Mouse (Mus musculus): ENCODE measurements around the gene Ccdc149. TPM values are rescaled to one million over a fixed set of nuclear protein-coding genes. Genes with fewer than 3 reads are reported as not detected.

Ccdc149 gene
- polyA plus RNA-seq, 1 experiment from 2014 or later = 0.89 TPM

DNA sequence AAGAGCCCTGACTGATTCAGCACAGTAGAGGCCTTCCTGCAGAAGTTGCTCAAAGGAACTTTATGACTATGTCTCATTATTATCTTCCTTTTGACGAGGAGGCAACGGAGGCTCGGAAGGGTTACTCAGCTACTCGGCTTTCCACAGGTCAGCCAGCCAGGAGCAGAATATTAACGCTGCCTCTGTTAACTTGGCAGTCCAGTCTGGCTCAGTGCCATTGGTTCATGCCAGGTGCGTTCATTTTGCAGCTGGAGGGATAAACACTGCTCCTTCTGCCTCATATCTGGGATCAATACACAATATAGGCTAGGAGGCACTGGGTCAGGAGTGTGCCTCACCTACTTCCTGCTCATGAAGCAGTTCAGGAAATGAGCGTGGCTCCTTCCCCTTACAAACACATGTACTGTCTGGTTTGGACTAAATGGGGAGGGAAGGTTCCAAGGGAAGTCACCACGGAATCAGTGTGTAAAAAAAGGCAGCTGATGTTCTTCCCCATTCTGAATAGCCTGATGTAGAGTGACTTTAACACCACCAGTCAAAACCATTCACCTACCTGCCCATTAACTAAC, 40.0 kb downstream of the Ccdc149 start:
- no peak for DNase-seq
- Histone ChIP-seq H3K4me2 (ENCODE audit: low read depth, low read length) (no peak overlapping the region), H3K27ac (ENCODE audit: low read depth) (no peak overlapping the region), H3K4me3 (ENCODE audit: low read depth, low read length) (no peak overlapping the region), H3K27me3 (ENCODE audit: insufficient read depth, low read length) (no peaks in the 10 kb centered on the region), H3K4me1 (ENCODE audit: insufficient read depth) (no peaks in the 10 kb centered on the region), H3K36me3 (replicated peaks; ENCODE audit: insufficient read depth, low read length) (no peaks in the 10 kb centered on the region), H3K9ac (replicated peaks) (no peak overlapping the region), H3K9me3 (ENCODE audit: low read length) (no peaks in the 10 kb centered on the region)
- TF ChIP-seq EP300 (IDR thresholded peaks at IDR 0.05; ENCODE audit: low read depth) = no peak
- no peak for TF ChIP-seq CTCF (IDR thresholded peaks at IDR 0.05; ENCODE audit: low read depth)
- no peak for ATAC-seq
- 51% methylated on average over 8 of the region's 8 CpGs for WGBS (ENCODE audit: insufficient replicate concordance)

DNA sequence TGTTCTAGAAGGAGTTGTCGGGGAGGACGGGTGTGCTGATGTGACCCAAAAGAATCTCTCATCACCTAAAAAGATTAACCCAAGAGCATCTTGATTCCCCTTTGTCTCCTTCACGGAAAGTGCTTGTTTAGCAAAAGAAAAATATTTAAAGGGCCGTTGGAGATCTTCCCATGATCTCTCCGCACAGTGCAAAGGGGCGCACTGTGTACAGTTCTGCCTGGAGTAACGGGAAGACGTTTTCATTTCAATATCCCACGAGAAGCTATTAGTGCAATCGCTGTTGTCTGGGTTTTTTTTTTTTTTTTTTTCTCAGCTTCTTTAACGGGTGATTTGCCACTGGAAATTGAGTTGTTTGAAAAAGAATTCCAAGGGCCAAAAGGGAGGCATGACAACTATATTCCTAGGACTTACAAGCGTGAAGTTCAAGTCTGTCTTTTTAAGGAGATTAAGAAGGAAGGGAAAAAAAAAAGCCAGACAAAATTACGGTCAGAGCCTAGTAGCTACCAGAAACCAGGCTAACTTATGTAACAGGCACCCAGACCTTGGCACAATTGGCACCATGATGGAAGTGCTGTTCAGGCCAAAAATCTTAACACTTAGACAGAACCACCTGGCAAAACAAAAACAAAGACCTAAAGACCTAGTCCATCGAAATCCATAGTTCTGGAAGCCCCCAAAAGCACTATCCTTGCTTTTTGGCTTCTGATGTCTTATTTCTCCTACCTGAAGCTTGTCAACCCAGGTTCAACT, 41.4 kb downstream of the Ccdc149 start:
- Histone ChIP-seq H3K27ac (ENCODE audit: low read depth) (no peak overlapping the region), H3K4me1 (ENCODE audit: insufficient read depth) (no peaks in the 10 kb centered on the region), H3K27me3 (ENCODE audit: insufficient read depth, low read length) (no peaks in the 10 kb centered on the region), H3K9me3 (ENCODE audit: low read length) (no peaks in the 10 kb centered on the region), H3K9ac (replicated peaks) (no peak overlapping the region), H3K4me3 (ENCODE audit: low read depth, low read length) (no peak overlapping the region), H3K36me3 (replicated peaks; ENCODE audit: insufficient read depth, low read length) (no peaks in the 10 kb centered on the region), H3K4me2 (ENCODE audit: low read depth, low read length) (no peak overlapping the region)
- WGBS (ENCODE audit: insufficient replicate concordance) = 78% methylated on average over 14 of the region's 14 CpGs
- TF ChIP-seq EP300 (IDR thresholded peaks at IDR 0.05; ENCODE audit: low read depth) (no peak), CTCF (IDR thresholded peaks at IDR 0.05; ENCODE audit: low read depth) (no peak)
- ATAC-seq (no peak), DNase-seq (no peak)

DNA sequence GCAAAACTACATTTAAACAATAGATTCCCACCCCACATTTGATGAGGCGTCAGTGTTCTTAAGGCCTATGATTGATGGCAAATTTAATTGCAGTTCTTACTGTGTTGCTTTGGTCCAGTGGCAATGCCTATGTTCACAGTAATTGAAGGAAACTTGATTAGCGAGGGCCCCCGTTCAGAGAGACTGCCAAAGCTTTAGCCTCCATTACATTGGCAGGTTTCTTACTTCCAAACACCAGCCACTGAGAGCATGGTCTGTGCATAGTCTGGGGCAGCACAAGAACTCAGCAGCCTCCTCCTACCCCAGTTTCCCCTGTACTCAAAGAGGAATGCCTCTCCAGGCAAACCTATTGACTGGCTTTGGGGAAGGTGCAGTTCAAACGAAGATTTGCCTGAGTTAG, 42.7 kb downstream of the Ccdc149 start:
- Histone ChIP-seq H3K36me3 (replicated peaks; ENCODE audit: insufficient read depth, low read length) (no peaks in the 10 kb centered on the region), H3K9me3 (ENCODE audit: low read length) (no peaks in the 10 kb centered on the region), H3K4me2 (ENCODE audit: low read depth, low read length) (no peak overlapping the region), H3K4me1 (ENCODE audit: insufficient read depth) (no peaks in the 10 kb centered on the region), H3K4me3 (ENCODE audit: low read depth, low read length) (no peak overlapping the region), H3K9ac (replicated peaks) (no peak overlapping the region), H3K27ac (ENCODE audit: low read depth) (no peak overlapping the region), H3K27me3 (ENCODE audit: insufficient read depth, low read length) (no peaks in the 10 kb centered on the region)
- DNase-seq (no peak), ATAC-seq (no peak)
- WGBS (ENCODE audit: insufficient replicate concordance) = 65% methylated on average over 4 of the region's 4 CpGs
- TF ChIP-seq EP300 (IDR thresholded peaks at IDR 0.05; ENCODE audit: low read depth) (no peak), CTCF (IDR thresholded peaks at IDR 0.05; ENCODE audit: low read depth) (no peak)

DNA sequence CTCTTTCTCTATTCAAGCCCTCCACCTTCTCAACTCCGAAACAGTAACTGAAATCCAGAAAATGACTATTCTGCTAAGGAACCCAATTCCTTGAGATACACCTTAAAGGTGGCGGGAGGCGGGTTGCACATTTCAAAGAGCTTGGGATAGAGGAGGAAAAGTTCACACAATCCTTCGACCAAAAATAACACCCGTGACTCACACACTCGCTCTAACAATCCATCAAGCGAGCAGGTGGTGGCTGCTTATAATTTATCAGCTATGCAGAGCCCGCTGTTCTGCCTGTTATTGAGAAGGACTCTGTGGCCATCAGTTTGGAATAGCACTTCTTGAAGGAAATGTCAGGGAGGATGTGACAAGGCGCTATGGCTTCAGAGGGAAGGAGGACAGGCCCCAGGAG, 45.5 kb downstream of the Ccdc149 start:
- no peak for DNase-seq
- Histone ChIP-seq H3K4me2 (ENCODE audit: low read depth, low read length) (no peak overlapping the region), H3K27me3 (ENCODE audit: insufficient read depth, low read length) (no peaks in the 10 kb centered on the region), H3K36me3 (replicated peaks; ENCODE audit: insufficient read depth, low read length) (no peaks in the 10 kb centered on the region), H3K4me3 (ENCODE audit: low read depth, low read length) (no peak overlapping the region), H3K27ac (ENCODE audit: low read depth) (no peak overlapping the region), H3K4me1 (ENCODE audit: insufficient read depth) (no peaks in the 10 kb centered on the region), H3K9me3 (ENCODE audit: low read length) (no peaks in the 10 kb centered on the region), H3K9ac (replicated peaks) (no peak overlapping the region)
- no peak for ATAC-seq
- WGBS (ENCODE audit: insufficient replicate concordance) = 79% methylated on average over 9 of the region's 9 CpGs
- TF ChIP-seq EP300 (IDR thresholded peaks at IDR 0.05; ENCODE audit: low read depth) = no peak

DNA sequence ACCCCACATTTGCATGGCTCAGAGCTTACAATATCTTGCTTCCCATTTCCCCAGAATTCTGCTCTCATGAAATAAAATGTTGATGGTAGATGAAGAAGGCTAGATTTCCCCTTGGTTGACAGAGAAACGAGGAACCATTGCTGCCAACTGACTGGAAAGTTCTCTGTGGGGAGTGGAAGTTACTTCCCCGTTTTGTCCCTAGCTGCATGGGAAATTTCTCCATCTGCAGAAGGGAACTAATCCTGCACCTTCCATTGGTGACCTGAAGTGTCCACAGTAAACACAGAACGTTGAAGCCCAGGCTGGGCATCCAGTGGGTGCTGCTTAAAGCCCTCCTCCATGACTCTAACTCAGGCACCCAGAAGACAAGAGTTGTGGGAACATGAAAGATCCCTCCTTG, 47.4 kb downstream of the Ccdc149 start:
- no peak overlapping the region for H3K4me2 ChIP-seq (ENCODE audit: low read depth, low read length)
- no peaks in the 10 kb centered on the region for H3K9me3 ChIP-seq (ENCODE audit: low read length)
- no peaks in the 10 kb centered on the region for H3K4me1 ChIP-seq (ENCODE audit: insufficient read depth)
- TF ChIP-seq EP300 (IDR thresholded peaks at IDR 0.05; ENCODE audit: low read depth) (no peak), CTCF (IDR thresholded peaks at IDR 0.05; ENCODE audit: low read depth) (no peak)
- H3K27me3 ChIP-seq (ENCODE audit: insufficient read depth, low read length) = no peaks in the 10 kb centered on the region
- H3K4me3 ChIP-seq (ENCODE audit: low read depth, low read length) = no peak overlapping the region
- H3K9ac ChIP-seq (replicated peaks) = no peak overlapping the region
- H3K27ac ChIP-seq (ENCODE audit: low read depth) = no peak overlapping the region
- H3K36me3 ChIP-seq (replicated peaks; ENCODE audit: insufficient read depth, low read length) = no peaks in the 10 kb centered on the region
- WGBS (ENCODE audit: insufficient replicate concordance) = 31% methylated on average over 3 of the region's 3 CpGs
- DNase-seq = no peak
- ATAC-seq = no peak

DNA sequence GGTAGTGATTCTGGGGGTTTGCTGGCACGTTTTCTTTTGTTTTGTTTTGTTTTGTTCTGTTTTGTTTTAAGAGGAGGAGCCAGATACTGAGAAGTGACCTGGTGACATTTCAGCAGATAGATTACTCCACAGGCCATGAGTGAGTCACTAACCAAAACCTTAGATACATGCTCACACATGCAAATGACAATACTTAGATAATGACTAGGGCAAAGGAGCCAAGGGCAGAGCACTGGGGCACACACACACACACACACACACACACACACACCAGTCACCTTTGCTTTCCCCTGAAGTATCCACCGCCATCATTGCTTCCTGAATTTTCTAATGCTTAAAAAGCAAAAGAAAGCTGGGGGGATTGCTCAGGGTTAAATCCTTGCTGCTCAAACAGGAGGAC, 54.8 kb downstream of the Ccdc149 start:
- Histone ChIP-seq H3K9me3 (ENCODE audit: low read length) (no peaks in the 10 kb centered on the region), H3K4me3 (ENCODE audit: low read depth, low read length) (no peak overlapping the region), H3K27me3 (ENCODE audit: insufficient read depth, low read length) (no peaks in the 10 kb centered on the region), H3K36me3 (replicated peaks; ENCODE audit: insufficient read depth, low read length) (no peaks in the 10 kb centered on the region), H3K27ac (ENCODE audit: low read depth) (no peak overlapping the region), H3K4me2 (ENCODE audit: low read depth, low read length) (no peak overlapping the region), H3K4me1 (ENCODE audit: insufficient read depth) (no peaks in the 10 kb centered on the region), H3K9ac (replicated peaks) (no peak overlapping the region)
- no peak for ATAC-seq
- TF ChIP-seq CTCF (IDR thresholded peaks at IDR 0.05; ENCODE audit: low read depth) (no peak), EP300 (IDR thresholded peaks at IDR 0.05; ENCODE audit: low read depth) (no peak)
- DNase-seq = no peak
- 66% methylated on average over 2 of the region's 2 CpGs for WGBS (ENCODE audit: insufficient replicate concordance)

Measured in liver, postnatal 0 days (tissue).